Mouse (Mus musculus) CD8-positive naive resting alpha-beta T cell, adult 57 days (primary cell): Measurements from ENCODE around the gene Zfp157. TPM values are rescaled to one million over a fixed set of nuclear protein-coding genes. Genes with fewer than 3 reads are reported as not detected.

Experiments used
- total RNA-seq: library from RNA; stranded (reverse); gene quantifications from one replicate; pipeline ENCODE4 v1.2.4, GENCODE M21; 2023

Zfp157 gene
- 12.3 TPM for total RNA-seq

GRCm38 (mm10) chr5:138441286-138442194 lies at the start of gene Zfp157:
Gene Zfp157 (plus strand): TSS chr5:138441468.

Other genes with a start within 250 kb of the Zfp157 start
- gene Mblac1, start 247.2 kb upstream of the Zfp157 start, total RNA-seq = 0.67 TPM
- not detected for gene Nxpe5, start 215.6 kb upstream of the Zfp157 start, total RNA-seq
- gene Lamtor4, start 186.0 kb upstream of the Zfp157 start, total RNA-seq = 24.8 TPM
- gene BC037034, start 177.4 kb upstream of the Zfp157 start, total RNA-seq = 53.1 TPM
- gene Gal3st4, start 168.6 kb upstream of the Zfp157 start, total RNA-seq = not detected
- not detected for gene Gm43720, start 161.5 kb upstream of the Zfp157 start, total RNA-seq
- gene Gpc2, start 161.5 kb upstream of the Zfp157 start, total RNA-seq = 0.86 TPM
- not detected for gene Stag3, start 161.2 kb upstream of the Zfp157 start, total RNA-seq
- not detected for gene Pvrig, start 99.5 kb upstream of the Zfp157 start, total RNA-seq
- not detected for gene 1700123K08Rik, start 123.2 kb downstream of the Zfp157 start, total RNA-seq
- gene Zfp68, start 178.3 kb downstream of the Zfp157 start, total RNA-seq = 39.0 TPM
- gene A430033K04Rik, start 181.4 kb downstream of the Zfp157 start, total RNA-seq = 8.5 TPM